Mouse (Mus musculus) ES-E14 (cell line): Measurements from ENCODE around the gene Dnah1.

Experiments
- CHD2 ChIP-seq: IDR thresholded peaks from 2 replicates; pipeline ENCODE4 v1.6.1; 2014; ENCODE audit warnings: mild to moderate bottlenecking, low read depth, low read length, inconsistent platforms
- ZC3H11A ChIP-seq: IDR thresholded peaks from 2 replicates; pipeline ENCODE4 v1.6.1; 2012; ENCODE audit warnings: low read depth, mild to moderate bottlenecking, inconsistent platforms, low read length, borderline replicate concordance
- ZNF384 ChIP-seq: IDR thresholded peaks from 2 replicates; pipeline ENCODE4 v1.6.1; 2012; ENCODE audit warnings: low read depth, low read length, inconsistent platforms

DNA sequence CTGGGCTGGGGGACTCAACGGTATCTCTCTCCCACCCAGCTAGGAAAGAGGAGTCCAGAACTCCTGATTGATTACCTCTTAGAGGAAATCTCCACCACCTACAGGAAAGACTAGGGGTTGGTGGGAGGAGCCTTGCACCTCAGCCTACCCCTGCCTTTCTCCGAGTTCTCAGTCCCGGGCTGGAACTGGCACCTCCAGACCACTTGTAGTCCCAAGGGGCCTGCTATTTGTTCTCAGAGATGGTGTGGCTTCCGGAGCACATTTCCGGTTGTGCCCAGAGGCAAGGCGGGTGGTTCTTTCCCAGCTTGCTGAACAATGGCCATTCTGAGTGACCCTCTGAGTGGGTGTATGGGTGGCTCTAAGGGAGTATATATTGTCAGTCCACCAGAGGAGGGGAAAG is 95.5 kb downstream of the Dnah1 start:
- no peak for TF ChIP-seq CHD2
- TF ChIP-seq ZNF384, result no peak
- no peak for TF ChIP-seq ZC3H11A
